Mouse (Mus musculus): Measurements from ENCODE around the gene Mrm2. TPM values are rescaled to one million over a fixed set of nuclear protein-coding genes. Genes with fewer than 3 reads are reported as not detected.

Mrm2 gene
- total and polyA plus RNA-seq, 3 experiments: 10.9 to 12.5 (median 11.0) TPM

DNA sequence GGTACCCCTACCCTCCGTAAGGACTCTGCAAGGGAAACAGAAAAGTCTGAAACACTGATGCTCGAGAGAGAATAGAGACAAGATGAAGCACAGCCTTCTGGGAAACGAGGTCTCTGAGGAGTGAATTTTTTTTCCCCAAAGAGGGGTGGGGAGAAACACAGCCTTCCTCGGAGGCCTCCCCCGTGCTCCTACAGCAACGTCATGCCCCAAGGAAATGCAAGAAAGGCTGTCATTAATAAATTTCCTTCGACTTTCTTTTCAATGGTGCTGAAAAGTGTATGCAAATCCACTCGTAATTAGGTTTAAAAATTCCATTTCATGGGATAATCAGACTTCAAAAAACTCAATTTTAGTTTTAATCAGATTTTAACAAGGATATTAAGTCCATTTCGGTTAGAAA lies 51.5 kb downstream of the Mrm2 start:
- Histone ChIP-seq H3K4me3 (no peak overlapping the region), H3K36me3 (ENCODE audit: control insufficient read depth, insufficient read depth, low read length) (no peaks in the 10 kb centered on the region), H3K27me3 (ENCODE audit: control insufficient read depth, insufficient read depth, low read length) (no peaks in the 10 kb centered on the region), H3K9ac (ENCODE audit: low read depth, low read length) (no peak overlapping the region), H3K27ac (no peak overlapping the region), H3K79me2 (replicated peaks; ENCODE audit: control insufficient read depth, insufficient read depth, low read length) (peaks cover 1% of the 10 kb centered on the region; the same call in 1 of the 2 replicates), H3K4me1 (ENCODE audit: control insufficient read depth, insufficient read depth, low read length) (no peaks in the 10 kb centered on the region)
- no peak for TF ChIP-seq CTCF (IDR thresholded peaks at IDR 0.05)
- no peak for TF ChIP-seq POLR2A (IDR thresholded peaks at IDR 0.05; ENCODE audit: insufficient read depth, low read depth, low read length)
- no peak for TF ChIP-seq EP300 (IDR thresholded peaks at IDR 0.05; ENCODE audit: insufficient read depth, low read depth, low read length)
- 85% methylated on average over 9 of the region's 9 CpGs for whole genome bisulfite sequencing
- no peak for DNase-seq
- intact Hi-C loops (cut with DNase I): no loop called here

Other genes with a start within 250 kb of the Mrm2 start
- gene Mad1l1, start 10.3 kb downstream of the Mrm2 start, total RNA-seq (2021): 10 to 100 TPM in 1 of 2 experiments, 1 to 10 TPM in 1; 9.4 to 12.2 TPM
- gene Mad1l1, start 10.3 kb downstream of the Mrm2 start, polyA plus RNA-seq (2012; rRNA removed): 10.1 and 12.4 TPM in 2 replicates
- 10 to 100 TPM in 1 of 2 experiments, 1 to 10 TPM in 1; 6.5 to 10.0 TPM for gene Nudt1, start 10.2 kb downstream of the Mrm2 start, total RNA-seq (2021)
- 8.7 and 12.4 TPM in 2 replicates for gene Nudt1, start 10.2 kb downstream of the Mrm2 start, polyA plus RNA-seq (2012; rRNA removed)
- gene Snx8, start 57.4 kb upstream of the Mrm2 start, total RNA-seq (2021): 10 to 100 TPM; 12.0 to 15.8 TPM
- 8.9 and 10.5 TPM in 2 replicates for gene Snx8, start 57.4 kb upstream of the Mrm2 start, polyA plus RNA-seq (2012; rRNA removed)
- 10 to 100 TPM; 86.9 to 95.2 TPM for gene Eif3b, start 87.4 kb upstream of the Mrm2 start, total RNA-seq (2021)
- gene Eif3b, start 87.4 kb upstream of the Mrm2 start, polyA plus RNA-seq (2012; rRNA removed): 49.0 and 59.8 TPM in 2 replicates
- not detected for gene Gm4869, start 113.7 kb upstream of the Mrm2 start, total RNA-seq (2021)
- 0.06 TPM in 1 of 2 replicates, not detected in the other for gene Gm4869, start 113.7 kb upstream of the Mrm2 start, polyA plus RNA-seq (2012; rRNA removed)
- gene Chst12, start 173.7 kb upstream of the Mrm2 start, total RNA-seq (2021): 1 to 10 TPM; 4.5 to 4.8 TPM
- 8.3 and 11.2 TPM in 2 replicates for gene Chst12, start 173.7 kb upstream of the Mrm2 start, polyA plus RNA-seq (2012; rRNA removed)
- gene Grifin, start 233.2 kb upstream of the Mrm2 start, total RNA-seq (2021): not detected
- not detected in 2 replicates for gene Grifin, start 233.2 kb upstream of the Mrm2 start, polyA plus RNA-seq (2012; rRNA removed)